ENCODE assay signal across 7 mouse cellular contexts in genomic region chr11:4266271-4267201, GRCm38 (mm10). TPM values are rescaled to one million over a fixed set of nuclear protein-coding genes. Genes with fewer than 3 reads are reported as not detected.
DNase-seq lines count a peak whose midpoint lies in the region; ATAC-seq and TF ChIP-seq lines count a peak whose summit lies in the region.

No protein-coding gene starts in this region.

- no peaks in the 10 kb centered on the region for H3K79me3 ChIP-seq in C2C12 (ENCODE audit: low read depth)

- peak; percentile 51 for TF ChIP-seq CTCF in C2C12 (IDR thresholded peaks at IDR 0.05; ENCODE audit: control insufficient read depth, insufficient read depth, insufficient read length)
- no peak for TF ChIP-seq CTCF in ES-Bruce4 (IDR thresholded peaks at IDR 0.05; ENCODE audit: low read depth, low read length)
- TF ChIP-seq CTCF in midbrain, postnatal 0 days (IDR thresholded peaks at IDR 0.05) = no peak

- no peaks in the 10 kb centered on the region for H3K9me3 ChIP-seq in ES-Bruce4 (replicated peaks; ENCODE audit: control insufficient read depth, insufficient read depth, low read length, poor library complexity, severe bottlenecking)
- H3K9me3 ChIP-seq in embryonic facial prominence, embryonic 14.5 days (ENCODE audit: control insufficient read depth, low read length) = no peaks in the 10 kb centered on the region
- H3K9me3 ChIP-seq in hindbrain, embryonic 12.5 days (replicated peaks) = no peaks in the 10 kb centered on the region
- no peaks in the 10 kb centered on the region for H3K9me3 ChIP-seq in limb, embryonic 15.5 days
- H3K9me3 ChIP-seq in midbrain, postnatal 0 days (ENCODE audit: low read length) = no peaks in the 10 kb centered on the region

- 1% methylated on average over 31 of the region's 61 CpGs for WGBS in embryonic facial prominence, embryonic 14.5 days
- 1% methylated on average over 60 of the region's 61 CpGs for WGBS in hindbrain, embryonic 12.5 days
- 1% methylated on average over 61 of the region's 61 CpGs for WGBS in limb, embryonic 15.5 days
- under 1% methylated on average over 52 of the region's 61 CpGs for WGBS in midbrain, postnatal 0 days

- ATAC-seq in embryonic facial prominence, embryonic 14.5 days (ENCODE audit: low read depth) = peak; percentile 50
- peak; percentile 44; the same call in 1 of the 2 replicates for ATAC-seq in hindbrain, embryonic 12.5 days (ENCODE audit: low FRiP score)
- ATAC-seq in limb, embryonic 15.5 days (ENCODE audit: insufficient number of reproducible peaks, low FRiP score, low TSS enrichment, low read depth) = no peak
- ATAC-seq in midbrain, postnatal 0 days (ENCODE audit: low FRiP score) = no peak

- peak overlapping the region; percentile 44 for H3K27ac ChIP-seq in ES-Bruce4 (ENCODE audit: insufficient read depth, low read length)
- H3K27ac ChIP-seq in embryonic facial prominence, embryonic 14.5 days (replicated peaks; ENCODE audit: low read depth, low read length) = no peak overlapping the region
- H3K27ac ChIP-seq in hindbrain, embryonic 12.5 days = no peak overlapping the region
- no peak overlapping the region for H3K27ac ChIP-seq in limb, embryonic 15.5 days
- no peak overlapping the region for H3K27ac ChIP-seq in midbrain, postnatal 0 days (ENCODE audit: low read depth, low read length)

- DNase-seq in embryonic facial prominence, embryonic 14.5 days (ENCODE audit: low spot score) = no peak
- DNase-seq in midbrain, postnatal 0 days (ENCODE audit: low spot score) = no peak
- DNase-seq in layer of hippocampus, adult 18-20 months (ENCODE audit: low spot score in 2 of 2) = no peak

- H3ac ChIP-seq in C2C12 (ENCODE audit: control insufficient read depth, insufficient read length, low read depth) = peak overlapping the region; percentile 49

- peak overlapping the region; percentile 49 for H3K4me3 ChIP-seq in C2C12 (ENCODE audit: insufficient read depth, poor library complexity, severe bottlenecking)
- H3K4me3 ChIP-seq in ES-Bruce4 (ENCODE audit: low read depth, low read length) = peak overlapping the region; percentile 67
- H3K4me3 ChIP-seq in embryonic facial prominence, embryonic 14.5 days (ENCODE audit: low read depth, low read length) = peak overlapping the region; percentile 60
- H3K4me3 ChIP-seq in hindbrain, embryonic 12.5 days = peak overlapping the region; percentile 49
- H3K4me3 ChIP-seq in limb, embryonic 15.5 days = peak overlapping the region; percentile 57
- H3K4me3 ChIP-seq in midbrain, postnatal 0 days (ENCODE audit: low read depth, low read length) = peak overlapping the region; percentile 52

- peak overlapping the region; percentile 98 for H3K4me2 ChIP-seq in embryonic facial prominence, embryonic 14.5 days (ENCODE audit: low read depth, low read length)
- peak overlapping the region; percentile 96 for H3K4me2 ChIP-seq in hindbrain, embryonic 12.5 days (replicated peaks)
- peak overlapping the region; percentile 93 for H3K4me2 ChIP-seq in limb, embryonic 15.5 days
- peak overlapping the region; percentile 100 for H3K4me2 ChIP-seq in midbrain, postnatal 0 days (ENCODE audit: low read depth, low read length, poor library complexity, severe bottlenecking)

- peaks cover 22% of the 10 kb centered on the region for H3K79me2 ChIP-seq in C2C12 (ENCODE audit: control insufficient read depth, insufficient read depth)

- no peak for TF ChIP-seq POLR2A in ES-Bruce4 (IDR thresholded peaks at IDR 0.05; ENCODE audit: insufficient read depth, low read length)

- H3K4me1 ChIP-seq in ES-Bruce4 (ENCODE audit: control insufficient read depth, insufficient read depth, low read length) = peaks cover 10% of the 10 kb centered on the region
- H3K4me1 ChIP-seq in embryonic facial prominence, embryonic 14.5 days (ENCODE audit: control insufficient read depth, insufficient read depth, low read length) = peaks cover 10% of the 10 kb centered on the region
- peaks cover 21% of the 10 kb centered on the region for H3K4me1 ChIP-seq in hindbrain, embryonic 12.5 days
- H3K4me1 ChIP-seq in limb, embryonic 15.5 days = peaks cover 55% of the 10 kb centered on the region
- no peaks in the 10 kb centered on the region for H3K4me1 ChIP-seq in midbrain, postnatal 0 days (ENCODE audit: insufficient read depth, low read length)

- TF ChIP-seq EP300 in ES-Bruce4 (IDR thresholded peaks at IDR 0.05; ENCODE audit: insufficient read depth, low read depth, low read length) = no peak

- H3K36me3 ChIP-seq in C2C12 (ENCODE audit: control insufficient read depth, insufficient read depth) (peaks cover 16% of the 10 kb centered on the region), ES-Bruce4 (ENCODE audit: control insufficient read depth, insufficient read depth, low read length, poor library complexity, severe bottlenecking) (peaks cover 7% of the 10 kb centered on the region)
- H3K36me3 ChIP-seq in embryonic facial prominence, embryonic 14.5 days (ENCODE audit: control insufficient read depth, insufficient read depth, low read length) = no peaks in the 10 kb centered on the region
- no peaks in the 10 kb centered on the region for H3K36me3 ChIP-seq in hindbrain, embryonic 12.5 days
- no peaks in the 10 kb centered on the region for H3K36me3 ChIP-seq in limb, embryonic 15.5 days
- no peaks in the 10 kb centered on the region for H3K36me3 ChIP-seq in midbrain, postnatal 0 days (ENCODE audit: insufficient read depth, low read length)

- peak overlapping the region; percentile 78 for H3K9ac ChIP-seq in ES-Bruce4 (ENCODE audit: low read depth, poor library complexity, severe bottlenecking)
- H3K9ac ChIP-seq in embryonic facial prominence, embryonic 14.5 days (ENCODE audit: low read depth, low read length) = peak overlapping the region; percentile 70
- peak overlapping the region; percentile 57 for H3K9ac ChIP-seq in hindbrain, embryonic 12.5 days
- peak overlapping the region; percentile 24; the same call in 1 of the 2 replicates for H3K9ac ChIP-seq in limb, embryonic 15.5 days
- peak overlapping the region; percentile 50 for H3K9ac ChIP-seq in midbrain, postnatal 0 days (replicated peaks; ENCODE audit: low read length, poor library complexity, severe bottlenecking)

- no peaks in the 10 kb centered on the region for H3K27me3 ChIP-seq in C2C12 (ENCODE audit: control insufficient read depth, insufficient read depth, insufficient read length)
- H3K27me3 ChIP-seq in ES-Bruce4 (ENCODE audit: control insufficient read depth, insufficient read depth, low read length, poor library complexity, severe bottlenecking) = no peaks in the 10 kb centered on the region
- peaks cover 51% of the 10 kb centered on the region for H3K27me3 ChIP-seq in embryonic facial prominence, embryonic 14.5 days (replicated peaks; ENCODE audit: control insufficient read depth, insufficient read depth, low read length)
- peaks cover 72% of the 10 kb centered on the region for H3K27me3 ChIP-seq in hindbrain, embryonic 12.5 days
- peaks cover 56% of the 10 kb centered on the region for H3K27me3 ChIP-seq in limb, embryonic 15.5 days
- H3K27me3 ChIP-seq in midbrain, postnatal 0 days (ENCODE audit: insufficient read depth, low read length) = peaks cover 40% of the 10 kb centered on the region

TF ChIP-seq in C2C12, 6 proteins besides CTCF, POLR2A, EP300 and RAD21:
- TF ChIP-seq MAX (IDR thresholded peaks at IDR 0.05) (peak; percentile 70), MYOG (IDR thresholded peaks at IDR 0.05; ENCODE audit: control insufficient read depth, extremely low read depth, insufficient read length) (no peak)

RNA-seq across cellular contexts. Expression of gene Lif, which starts 9.2 kb away (rescaled TPM):
- polyA plus RNA-seq in C2C12 (2012; fragmentation: generic; extraction: Trizol) = 1.0 TPM
- polyA plus RNA-seq in ES-Bruce4 (2011; ENCODE audit: insufficient read depth, insufficient read length, low read depth, missing spikeins) = 12.1 and 13.3 TPM in 2 replicates
- polyA plus RNA-seq in embryonic facial prominence, embryonic 14.5 days (2014; fragmentation: Nextera tagmentation; extraction: Ambion mirVana) = 0.57 and 0.67 TPM in 2 replicates
- polyA plus RNA-seq in hindbrain, embryonic 12.5 days (2016; fragmentation: Nextera tagmentation; extraction: Ambion mirVana) = not detected in 2 replicates
- 0.49 and 0.53 TPM in 2 replicates for polyA plus RNA-seq in limb, embryonic 15.5 days (2015; fragmentation: Nextera tagmentation; extraction: Ambion mirVana)
- 0.05 TPM in 2 replicates for total RNA-seq in midbrain, postnatal 0 days (2014; rRNA removed)
- 0.05 TPM in 1 of 2 replicates, not detected in the other for polyA plus RNA-seq in midbrain, postnatal 0 days (2015; fragmentation: Nextera tagmentation; extraction: Ambion mirVana)
- 1 to 10 TPM; 1.8 to 2.7 TPM for total RNA-seq in layer of hippocampus, adult 18-20 months (2021)

RNA-seq across cellular contexts. Expression of gene Osm, which starts 30.3 kb away (rescaled TPM):
- not detected for polyA plus RNA-seq in C2C12 (2012; fragmentation: generic; extraction: Trizol)
- 0.52 and 0.88 TPM in 2 replicates for polyA plus RNA-seq in ES-Bruce4 (2011; ENCODE audit: insufficient read depth, insufficient read length, low read depth, missing spikeins)
- polyA plus RNA-seq in embryonic facial prominence, embryonic 14.5 days (2014; fragmentation: Nextera tagmentation; extraction: Ambion mirVana) = 0.12 and 0.17 TPM in 2 replicates
- not detected in 2 replicates for polyA plus RNA-seq in hindbrain, embryonic 12.5 days (2016; fragmentation: Nextera tagmentation; extraction: Ambion mirVana)
- polyA plus RNA-seq in limb, embryonic 15.5 days (2015; fragmentation: Nextera tagmentation; extraction: Ambion mirVana) = 0.12 and 0.23 TPM in 2 replicates
- 0.16 TPM in 1 of 2 replicates, not detected in the other for total RNA-seq in midbrain, postnatal 0 days (2014; rRNA removed)
- polyA plus RNA-seq in midbrain, postnatal 0 days (2015; fragmentation: Nextera tagmentation; extraction: Ambion mirVana) = 0.10 and 0.14 TPM in 2 replicates
- total RNA-seq in layer of hippocampus, adult 18-20 months (2021) = not detected

RNA-seq across cellular contexts. Expression of gene Castor1, which starts 48.5 kb away (rescaled TPM):
- polyA plus RNA-seq in C2C12 (2012; fragmentation: generic; extraction: Trizol) (1.5 TPM), ES-Bruce4 (2011; ENCODE audit: insufficient read depth, insufficient read length, low read depth, missing spikeins) (29.6 and 35.2 TPM in 2 replicates)
- 11.5 and 12.7 TPM in 2 replicates for polyA plus RNA-seq in embryonic facial prominence, embryonic 14.5 days (2014; fragmentation: Nextera tagmentation; extraction: Ambion mirVana)
- polyA plus RNA-seq in hindbrain, embryonic 12.5 days (2016; fragmentation: Nextera tagmentation; extraction: Ambion mirVana) = 3.1 and 3.6 TPM in 2 replicates
- polyA plus RNA-seq in limb, embryonic 15.5 days (2015; fragmentation: Nextera tagmentation; extraction: Ambion mirVana) = 15.2 and 20.6 TPM in 2 replicates
- total RNA-seq in midbrain, postnatal 0 days (2014; rRNA removed) = 9.7 and 10.6 TPM in 2 replicates
- polyA plus RNA-seq in midbrain, postnatal 0 days (2015; fragmentation: Nextera tagmentation; extraction: Ambion mirVana) = 4.9 and 7.5 TPM in 2 replicates
- total RNA-seq in layer of hippocampus, adult 18-20 months (2021) = 1 to 10 TPM; 4.3 to 4.7 TPM

Comparison
In these comparisons a context has a peak if more than half of its experiments do, and no peak if none do; other contexts are left out.
1. H3K9ac ChIP-seq: peak in every context shown above with its lines; median percentile 78 in ES-Bruce4; 70 in embryonic facial prominence, embryonic 14.5 days; 57 in hindbrain, embryonic 12.5 days; 50 in midbrain, postnatal 0 days; 24 in limb, embryonic 15.5 days.
2. ATAC-seq: peak in embryonic facial prominence, embryonic 14.5 days (single experiment) and hindbrain, embryonic 12.5 days (single experiment); none in limb, embryonic 15.5 days (single experiment) and midbrain, postnatal 0 days (single experiment).
3. Peak in every context shown above with its lines, with median percentiles within 50 percentile points of each other: H3K4me3 ChIP-seq and H3K4me2 ChIP-seq.